Mouse (Mus musculus) spleen, postnatal 4 days (tissue): ENCODE data around the gene Aimp2.

Experiments
- DNase-seq, 2 experiments: peaks; one replicate each; pipeline ENCODE4 v3.0.0; 2022; ENCODE audit warnings: low spot score in 2 of 2

Gene Aimp2

GRCm38 (mm10) chr5:143909417-143910400 is at the start of gene Aimp2, which contains the start of gene Pms2:
Gene Aimp2, minus strand, starts transcription at chr5:143909847.
Gene Pms2, plus strand, starts transcription at chr5:143909964.
- peak; percentile 93 for DNase-seq

DNA sequence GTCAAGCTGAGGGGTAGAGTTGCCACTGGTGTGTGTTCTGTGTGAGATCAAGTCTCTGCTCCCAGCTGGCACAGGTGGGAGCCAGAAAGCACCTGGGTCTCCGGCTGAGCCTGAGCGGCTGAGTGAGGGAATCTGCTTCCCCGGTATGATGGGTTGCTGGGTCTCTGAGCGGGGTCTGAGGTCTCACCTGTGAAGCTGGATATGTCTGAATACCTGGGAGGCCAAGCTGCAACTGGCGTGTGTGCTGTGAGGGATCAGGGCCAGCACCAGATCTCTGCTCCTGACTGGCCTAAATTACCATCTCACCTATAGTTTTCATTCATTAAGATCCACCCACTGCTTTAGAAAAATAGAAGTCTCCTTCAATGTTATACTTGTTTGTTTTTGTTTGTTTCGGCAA is 47.5 kb upstream of the Aimp2 start:
- DNase-seq, result no peak

DNA sequence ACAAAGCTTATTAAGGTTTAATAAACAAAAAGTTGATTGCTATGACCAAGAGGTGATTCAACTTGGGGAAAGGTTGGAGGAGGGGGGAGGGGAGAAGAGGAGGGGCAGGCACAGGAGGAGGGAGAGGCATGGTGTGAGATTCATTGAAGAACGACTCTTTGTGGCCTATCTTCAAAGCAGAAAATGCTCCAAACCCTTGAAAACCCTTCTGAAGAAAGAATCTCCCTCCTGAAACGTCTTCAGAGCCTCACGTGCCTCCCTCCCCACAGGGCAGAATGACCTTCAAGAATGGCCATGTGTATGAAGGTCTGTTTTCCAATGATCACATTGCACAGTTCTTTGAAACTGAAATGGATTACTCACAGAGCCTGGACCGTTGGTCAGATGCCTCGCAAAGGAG is 40.4 kb upstream of the Aimp2 start:
- DNase-seq, result no peak

- no peak for DNase-seq
Measured at GRCm38 (mm10) chr5:143948361-143948760, 38.7 kb upstream of the Aimp2 start.

GRCm38 (mm10) chr5:143943231-143944125 is 33.8 kb upstream of the Aimp2 start:
- DNase-seq, result no peak

DNA sequence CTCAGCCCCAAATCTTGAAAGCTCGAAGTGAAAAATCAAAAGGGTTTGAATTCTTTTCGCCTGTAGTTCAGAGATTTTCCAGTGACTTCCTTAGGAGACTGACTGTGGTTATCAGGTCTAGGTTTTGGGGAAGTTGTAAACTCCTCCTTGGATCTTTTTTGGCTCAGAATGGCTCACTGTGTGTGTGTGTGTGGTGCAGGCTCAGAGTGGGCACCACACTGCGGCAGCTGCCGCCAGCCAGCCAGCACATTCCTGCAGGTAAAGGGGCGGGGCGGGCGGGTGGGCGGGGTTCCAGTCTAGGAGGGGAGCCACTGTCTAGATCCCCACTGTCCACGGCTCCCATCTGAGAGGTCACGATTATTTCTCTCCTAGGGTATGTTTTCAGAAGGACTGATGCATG is 31.9 kb upstream of the Aimp2 start:
- no peak for DNase-seq

DNA sequence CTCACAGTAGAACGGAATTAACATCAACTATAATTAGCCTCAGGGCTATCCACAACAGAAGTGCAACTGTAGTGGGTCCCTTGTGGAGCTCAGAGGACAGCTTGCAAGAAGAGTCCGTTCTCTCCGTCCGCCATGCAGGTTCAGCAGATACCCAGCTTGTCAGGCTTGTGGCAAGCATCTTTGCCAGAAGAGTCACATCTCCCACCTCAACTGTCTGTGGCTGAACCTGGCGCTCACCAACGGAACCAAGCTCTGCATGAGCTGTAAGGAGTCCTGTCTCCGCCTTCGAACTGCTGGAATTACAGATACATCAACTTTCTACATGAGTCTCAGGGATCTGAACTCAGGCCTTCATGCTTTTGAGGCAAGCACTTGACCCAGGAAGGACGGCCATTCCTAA is 26.5 kb upstream of the Aimp2 start:
- DNase-seq, result no peak

DNA sequence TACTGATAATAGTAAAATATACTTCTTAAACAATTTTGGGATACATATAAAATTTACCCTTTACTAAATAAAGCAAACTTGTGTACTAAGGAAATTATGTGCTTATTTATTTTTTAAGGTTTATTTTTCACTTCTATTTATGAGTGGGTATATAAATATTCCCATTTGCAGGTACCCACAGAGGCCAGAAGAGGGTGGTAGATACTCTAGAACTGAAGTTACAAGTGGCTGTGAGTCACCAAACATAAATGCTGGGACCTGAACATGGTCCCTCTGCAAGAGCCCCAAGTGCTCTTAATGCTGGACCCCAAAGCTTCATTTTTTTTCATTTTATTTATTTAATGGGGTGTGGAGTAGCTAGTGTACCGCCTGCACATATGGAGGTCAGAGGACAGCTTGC is 24.2 kb upstream of the Aimp2 start:
- no peak for DNase-seq

- DNase-seq, result peak in 1 of 2 experiments; percentile 54
Measured at GRCm38 (mm10) chr5:143933414-143933813, 23.8 kb upstream of the Aimp2 start.

- DNase-seq, result peak in 1 of 2 experiments; percentile 55
Measured at GRCm38 (mm10) chr5:143932831-143933230, 23.2 kb upstream of the Aimp2 start, which contains the start of gene Rsph10b. Gene Rsph10b, plus strand, starts transcription at chr5:143933035.

DNA sequence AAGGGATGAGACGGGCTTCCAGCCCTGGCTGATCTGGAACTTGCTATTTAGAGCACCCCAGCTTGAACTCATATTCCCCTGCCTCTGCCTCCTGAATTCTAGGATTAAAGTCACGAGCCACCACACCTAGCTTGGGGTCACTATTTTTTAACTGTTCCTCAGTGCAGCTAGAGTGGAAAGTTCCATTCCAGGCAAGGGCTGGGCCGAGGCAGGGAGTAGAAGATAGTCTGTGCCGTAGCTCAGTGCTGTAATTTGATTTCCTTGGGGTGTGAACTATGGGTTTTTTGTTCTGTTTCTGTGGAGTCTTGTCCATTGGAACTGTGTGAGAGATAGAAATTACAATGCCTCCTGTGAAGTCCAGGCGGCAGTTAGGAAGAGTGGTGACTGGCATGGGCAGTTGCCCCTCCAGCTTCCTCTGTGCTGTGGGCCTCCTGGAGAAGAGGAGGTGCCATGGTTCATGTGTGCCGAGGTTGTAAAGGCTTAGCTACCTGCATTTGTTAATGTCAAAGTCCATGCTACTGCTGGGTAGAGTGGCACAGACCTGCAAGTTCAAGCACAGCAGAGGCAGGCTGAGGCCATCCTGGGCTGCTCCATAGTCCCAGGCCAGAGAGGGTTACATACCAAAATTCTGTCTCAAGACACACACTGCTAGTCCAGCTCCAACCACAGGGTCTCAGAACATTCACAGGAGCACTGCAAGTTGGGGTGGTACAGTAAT is 22.4 kb upstream of the Aimp2 start:
- DNase-seq, result peak in 1 of 2 experiments; percentile 46

- no peak for DNase-seq
Measured at GRCm38 (mm10) chr5:143930656-143931055, 21.0 kb upstream of the Aimp2 start.

DNA sequence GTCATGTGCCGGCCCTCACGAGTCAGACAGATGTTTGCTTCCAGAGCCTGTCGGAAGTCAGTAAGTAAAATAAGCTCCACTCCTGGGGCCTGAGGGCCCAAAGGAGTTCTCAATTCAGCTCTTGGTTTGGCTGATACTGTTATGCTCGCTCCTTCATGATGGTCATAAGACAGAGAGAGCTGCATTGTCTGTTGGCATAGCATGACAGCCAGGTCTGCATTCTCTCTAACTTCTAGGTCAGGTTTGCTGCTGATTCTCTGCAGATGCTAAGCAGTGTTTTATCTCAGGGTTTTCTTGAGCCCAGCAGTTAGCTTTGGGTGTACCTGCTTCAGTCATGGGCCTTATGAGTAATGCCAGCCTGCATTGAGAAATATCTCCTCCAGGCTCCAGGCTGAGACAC is 19.6 kb upstream of the Aimp2 start:
- no peak for DNase-seq

- no peak for DNase-seq
Measured at GRCm38 (mm10) chr5:143927875-143928274, 18.2 kb upstream of the Aimp2 start, which contains the start of gene Gm42421. Gene Gm42421, plus strand, starts transcription at chr5:143928175.

DNA sequence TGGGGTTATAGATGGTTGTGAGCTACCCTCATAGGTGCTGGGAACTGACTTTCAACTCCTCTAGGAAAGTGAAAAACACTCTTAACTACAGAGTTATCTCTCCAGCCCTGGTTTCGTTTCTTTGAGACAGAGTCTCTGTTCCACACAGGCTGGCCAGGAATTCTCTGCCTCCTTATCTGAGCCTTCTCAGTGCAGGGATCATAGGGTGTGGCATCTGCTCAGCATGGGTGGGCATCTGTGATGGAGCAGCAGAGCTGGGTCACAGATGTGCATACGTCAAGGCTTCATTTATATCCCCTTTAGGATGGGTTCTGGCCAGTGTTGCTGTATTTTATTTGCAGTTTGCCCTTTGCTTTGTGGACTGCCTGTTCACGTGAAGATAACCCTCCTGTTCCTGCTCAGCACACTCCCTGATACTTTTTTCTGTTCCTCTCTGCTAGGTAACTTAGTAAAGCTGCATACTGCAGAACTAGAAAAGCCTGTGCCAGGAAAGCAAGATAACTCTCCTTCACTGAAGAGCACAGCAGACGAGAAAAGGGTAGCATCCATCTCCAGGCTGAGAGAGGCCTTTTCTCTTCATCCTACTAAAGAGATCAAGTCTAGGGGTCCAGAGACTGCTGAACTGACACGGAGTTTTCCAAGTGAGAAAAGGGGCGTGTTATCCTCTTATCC is 15.3 kb upstream of the Aimp2 start:
- peak in 1 of 2 experiments; percentile 41 for DNase-seq

- no peak for DNase-seq
Measured at GRCm38 (mm10) chr5:143918120-143918519, 8.5 kb upstream of the Aimp2 start.

GRCm38 (mm10) chr5:143917418-143917817 is 7.8 kb upstream of the Aimp2 start:
- DNase-seq, result peak; percentile 56 to 74

- no peak for DNase-seq
Measured at GRCm38 (mm10) chr5:143916221-143916620, 6.6 kb upstream of the Aimp2 start.

DNA sequence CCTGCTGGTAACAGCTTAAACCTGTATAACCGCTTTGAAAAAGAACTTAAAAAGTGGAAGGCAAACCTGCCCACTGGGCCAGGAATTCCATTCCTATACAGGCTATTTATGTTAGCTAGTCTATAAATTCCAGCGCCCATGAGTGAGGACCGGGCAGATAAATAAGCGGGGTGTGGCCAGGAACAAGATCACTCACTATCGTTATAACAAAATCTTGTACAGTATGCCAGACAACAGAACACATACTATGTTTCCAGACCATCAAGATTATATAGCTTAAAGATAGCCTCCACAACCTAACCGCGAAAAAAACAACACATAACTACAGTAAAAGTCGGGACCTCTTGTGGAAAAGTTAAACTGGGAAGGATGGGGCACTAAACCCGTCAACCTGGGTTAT is 721 bp downstream of the Aimp2 start:
- no peak for DNase-seq

GRCm38 (mm10) chr5:143906429-143906828 is 3.2 kb downstream of the Aimp2 start:
- DNase-seq, result no peak

DNA sequence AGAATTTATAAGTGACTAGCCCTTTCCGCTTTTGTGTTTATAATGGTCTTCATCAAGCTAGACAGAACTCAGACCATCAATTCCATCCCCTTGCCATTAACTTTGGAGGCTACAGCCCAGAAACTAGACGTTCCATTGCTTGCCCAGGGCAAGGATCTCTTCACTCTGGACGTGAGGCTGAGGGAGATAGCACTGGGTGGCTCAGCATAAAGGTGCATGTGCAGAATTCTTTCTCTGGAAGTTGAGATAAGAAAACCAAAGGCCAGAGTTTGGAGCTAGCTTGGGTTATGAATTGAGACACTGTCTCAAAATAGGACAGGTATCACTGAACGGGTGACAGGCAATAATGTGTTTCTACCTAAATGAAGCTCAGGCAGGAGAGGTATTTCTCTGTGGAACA is 5.8 kb downstream of the Aimp2 start:
- DNase-seq, result no peak
